Mouse (Mus musculus): Measurements from ENCODE around the gene Echdc2.

The Echdc2 gene

DNA sequence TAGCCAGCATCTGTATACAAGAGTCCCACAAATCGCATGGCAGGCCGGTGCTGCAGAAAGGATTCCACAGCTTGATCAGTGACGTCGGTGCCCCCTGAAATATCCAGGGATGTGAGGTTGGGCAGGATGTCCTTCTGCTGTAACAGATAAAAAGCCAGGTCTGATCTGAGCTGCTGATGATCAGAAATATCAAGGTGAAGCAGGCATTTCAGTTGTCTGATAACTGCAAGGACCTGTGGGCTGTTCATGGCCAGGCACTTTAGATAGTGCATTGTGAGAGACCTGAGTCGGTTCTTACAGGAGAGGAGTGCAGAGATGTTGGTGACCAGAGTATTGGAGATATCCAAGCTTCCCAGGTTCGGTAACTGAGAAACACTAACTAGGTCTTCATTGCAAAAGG is 39.4 kb downstream of the Echdc2 start:
- no peak for DNase-seq

DNA sequence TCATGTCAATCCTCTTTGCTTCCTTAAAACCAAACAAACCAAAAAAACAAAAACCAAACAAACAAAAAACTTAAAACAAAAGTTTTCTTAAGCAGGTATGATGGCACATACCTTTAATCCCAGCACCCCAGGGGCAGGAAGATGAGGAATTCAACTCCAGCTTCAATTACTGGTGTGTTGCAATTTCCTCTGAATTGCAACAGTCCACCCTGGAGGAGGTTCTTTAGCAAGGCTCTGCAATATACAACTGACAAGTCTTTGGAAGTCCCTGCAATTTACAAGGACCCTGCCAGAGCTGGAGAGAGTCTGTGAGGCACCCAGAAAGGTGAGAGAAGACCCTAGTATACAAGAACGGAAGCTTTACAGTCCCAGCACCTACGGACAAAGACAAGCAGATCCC is 47.8 kb downstream of the Echdc2 start:
- DNase-seq = no peak

- no peak for DNase-seq
Observed at GRCm38 (mm10) chr4:108217332-108218179, 52.3 kb downstream of the Echdc2 start, which contains the start of gene Zyg11a. Gene Zyg11a, minus strand, starts transcription at chr4:108218048.

GRCm38 (mm10) chr4:108219019-108219418 is 53.8 kb downstream of the Echdc2 start:
- no peak for DNase-seq

DNA sequence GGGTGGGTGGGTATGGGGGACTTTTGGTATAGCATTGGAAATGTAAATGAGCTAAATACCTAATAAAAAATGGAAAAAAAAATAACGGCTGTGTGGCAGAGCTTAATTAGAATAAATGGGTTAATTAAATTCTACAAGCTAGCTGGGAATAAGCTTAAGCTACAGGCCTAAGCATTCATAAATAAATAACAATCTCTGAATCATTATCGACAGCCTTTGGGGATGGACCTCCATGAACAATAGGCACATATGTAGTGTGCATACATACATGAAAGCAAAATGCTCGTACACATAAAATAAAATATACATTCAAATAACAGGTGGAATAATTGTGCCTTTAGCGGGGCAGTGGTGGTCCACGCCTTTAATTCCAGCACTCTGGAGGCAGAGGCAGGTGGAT is 57.3 kb downstream of the Echdc2 start:
- DNase-seq = no peak

DNA sequence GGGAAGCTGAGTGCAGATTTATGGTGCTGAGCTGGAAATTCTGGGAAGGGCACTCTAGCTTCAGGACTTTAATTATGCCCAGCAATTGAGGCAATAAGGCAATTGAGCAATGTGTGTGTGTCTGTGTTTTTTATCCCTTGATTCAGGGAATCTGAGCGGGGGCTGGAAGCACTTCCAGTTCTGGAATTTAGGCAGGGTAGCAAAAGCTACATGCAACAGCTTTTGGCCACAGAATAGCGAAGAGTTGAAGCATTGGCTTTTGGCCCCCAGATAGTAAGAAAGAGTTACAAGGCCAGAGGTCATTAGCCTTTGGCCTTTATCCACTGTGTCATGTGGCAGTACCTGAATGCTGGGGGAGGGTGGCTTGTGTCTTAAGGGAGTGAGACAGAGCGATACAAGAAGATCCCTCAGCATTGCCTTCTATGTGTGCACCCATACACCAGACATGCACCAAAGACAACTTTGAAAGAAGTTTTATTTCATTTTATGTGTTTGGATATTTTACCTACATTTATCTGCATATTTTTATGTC is 60.2 kb downstream of the Echdc2 start:
- DNase-seq = no peak

Data from thymus, adult 18-20 months (tissue).